Mouse (Mus musculus) C2C12 (cell line): ENCODE data around the gene Clk3. TPM values are rescaled to one million over a fixed set of nuclear protein-coding genes. Genes with fewer than 3 reads are reported as not detected.

Experiments
- H3K27me3 ChIP-seq: one replicate; pipeline ENCODE4 v1.6.1; 2011; ENCODE audit not compliant: control insufficient read depth, insufficient read depth, insufficient read length
- H3K36me3 ChIP-seq: one replicate; pipeline ENCODE4 v1.6.1; 2011; ENCODE audit not compliant: control insufficient read depth, insufficient read depth
- H3K4me3 ChIP-seq: one replicate; pipeline ENCODE4 v1.5.1; 2011; ENCODE audit warnings: mild to moderate bottlenecking, control low read depth; ENCODE audit not compliant: poor library complexity, insufficient read depth, severe bottlenecking
- H3K79me2 ChIP-seq: one replicate; pipeline ENCODE4 v1.6.1; 2011; ENCODE audit not compliant: control insufficient read depth, insufficient read depth
- H3K79me3 ChIP-seq: one replicate; pipeline ENCODE4 v1.6.1; 2011; ENCODE audit warnings: low read depth, control low read depth
- H3ac ChIP-seq: one replicate; pipeline ENCODE3; 2011; ENCODE audit warnings: low read depth; ENCODE audit not compliant: control insufficient read depth, insufficient read length
- CEBPB ChIP-seq: IDR thresholded peaks from one replicate; pipeline ENCODE4 v1.6.1; 2011; ENCODE audit warnings: low read depth, mild to moderate bottlenecking, control low read depth, moderate library complexity
- CTCF ChIP-seq: IDR thresholded peaks from one replicate; pipeline ENCODE4 v1.5.1; 2011; ENCODE audit not compliant: control insufficient read depth, insufficient read depth, insufficient read length
- FOSL1 ChIP-seq: IDR thresholded peaks from one replicate; pipeline ENCODE4 v1.8.0; 2011; ENCODE audit warnings: mild to moderate bottlenecking, low read length; ENCODE audit not compliant: poor library complexity, insufficient read depth, severe bottlenecking
- MAX ChIP-seq: IDR thresholded peaks from one replicate; pipeline ENCODE4 v1.6.1; 2011; ENCODE audit warnings: mild to moderate bottlenecking, control low read depth
- MYOD1 ChIP-seq: IDR thresholded peaks from one replicate; pipeline ENCODE4 v1.6.1; 2011; ENCODE audit warnings: low read depth; ENCODE audit not compliant: control insufficient read depth, insufficient read length
- MYOG ChIP-seq: IDR thresholded peaks from one replicate; pipeline ENCODE4 v1.6.1; 2011; ENCODE audit not compliant: control insufficient read depth, insufficient read length; ENCODE audit errors: extremely low read depth
- USF1 ChIP-seq: IDR thresholded peaks from one replicate; pipeline ENCODE4 v1.6.1; 2011; ENCODE audit warnings: low read depth, mild to moderate bottlenecking, control low read depth, moderate library complexity
- polyA plus RNA-seq: library from polyadenylated mRNA; unstranded; fragments of >200 nt; fragmentation: generic; extraction: Trizol; gene quantifications from one replicate; pipeline ENCODE4 v1.2.1, GENCODE M21; 2012; ENCODE audit warnings: missing spikeins

Clk3 gene
- polyA plus RNA-seq, 1 experiment, result 50.9 TPM

- H3K79me3 ChIP-seq, result no peaks in the 10 kb centered on the region
- H3ac ChIP-seq, result no peak overlapping the region
- peaks cover 12% of the 10 kb centered on the region for H3K27me3 ChIP-seq
- H3K36me3 ChIP-seq, result no peaks in the 10 kb centered on the region
- TF ChIP-seq MYOD1 (no peak), MYOG (no peak), USF1 (no peak), FOSL1 (no peak), CTCF (no peak), CEBPB (no peak), MAX (no peak)
- no peak overlapping the region for H3K4me3 ChIP-seq
- no peaks in the 10 kb centered on the region for H3K79me2 ChIP-seq
These were observed 9.4 kb upstream of the Clk3 start for GRCm38 (mm10) chr9:57775026-57775425.

GRCm38 (mm10) chr9:57774168-57774567, 8.5 kb upstream of the Clk3 start:
- TF ChIP-seq FOSL1 (no peak), MAX (no peak), CEBPB (no peak), MYOD1 (no peak), MYOG (no peak), USF1 (no peak), CTCF (no peak)
- Histone ChIP-seq H3K79me3 (no peaks in the 10 kb centered on the region), H3K79me2 (no peaks in the 10 kb centered on the region), H3K36me3 (no peaks in the 10 kb centered on the region), H3K27me3 (peaks cover 12% of the 10 kb centered on the region), H3K4me3 (no peak overlapping the region), H3ac (no peak overlapping the region)

GRCm38 (mm10) chr9:57773754-57774153, 8.1 kb upstream of the Clk3 start:
- Histone ChIP-seq H3K36me3 (no peaks in the 10 kb centered on the region), H3K4me3 (no peak overlapping the region), H3K79me2 (no peaks in the 10 kb centered on the region), H3K79me3 (no peaks in the 10 kb centered on the region), H3K27me3 (peaks cover 12% of the 10 kb centered on the region), H3ac (no peak overlapping the region)
- TF ChIP-seq MYOD1 (no peak), CTCF (no peak), CEBPB (no peak), USF1 (no peak), MAX (no peak)

GRCm38 (mm10) chr9:57770836-57771235, 5.2 kb upstream of the Clk3 start:
- Histone ChIP-seq H3K79me3 (no peaks in the 10 kb centered on the region), H3K4me3 (no peak overlapping the region), H3K27me3 (peaks cover 3% of the 10 kb centered on the region), H3K79me2 (no peaks in the 10 kb centered on the region), H3K36me3 (no peaks in the 10 kb centered on the region), H3ac (no peak overlapping the region)
- no peak for TF ChIP-seq MYOG
- TF ChIP-seq CEBPB, result no peak
- no peak for TF ChIP-seq CTCF
- no peak for TF ChIP-seq MAX
- no peak for TF ChIP-seq FOSL1
- TF ChIP-seq USF1, result no peak
- TF ChIP-seq MYOD1, result no peak

- H3K79me3 ChIP-seq, result no peaks in the 10 kb centered on the region
- no peak overlapping the region for H3ac ChIP-seq
- H3K27me3 ChIP-seq, result no peaks in the 10 kb centered on the region
- no peak overlapping the region for H3K4me3 ChIP-seq
- H3K79me2 ChIP-seq, result no peaks in the 10 kb centered on the region
- TF ChIP-seq CTCF (no peak), MYOG (no peak), FOSL1 (no peak), MYOD1 (no peak), CEBPB (no peak), USF1 (no peak), MAX (no peak)
- H3K36me3 ChIP-seq, result no peaks in the 10 kb centered on the region
These were observed 4.6 kb upstream of the Clk3 start for GRCm38 (mm10) chr9:57770214-57770613.

- Histone ChIP-seq H3ac (no peak overlapping the region), H3K27me3 (no peaks in the 10 kb centered on the region), H3K36me3 (no peaks in the 10 kb centered on the region), H3K4me3 (no peak overlapping the region), H3K79me2 (peaks cover 2% of the 10 kb centered on the region), H3K79me3 (no peaks in the 10 kb centered on the region)
- TF ChIP-seq MYOG, result no peak
- no peak for TF ChIP-seq CTCF
- TF ChIP-seq CEBPB, result no peak
- no peak for TF ChIP-seq FOSL1
- no peak for TF ChIP-seq MAX
These were observed 3.9 kb upstream of the Clk3 start for GRCm38 (mm10) chr9:57769539-57770069.
